Mouse (Mus musculus): ENCODE measurements around the gene Adamtsl1. TPM values are rescaled to one million over a fixed set of nuclear protein-coding genes. Genes with fewer than 3 reads are reported as not detected.

Gene Adamtsl1
- polyA plus RNA-seq, 1 experiment = 3.2 TPM

GRCm38 (mm10) chr4:86276021-86276813, 762.2 kb downstream of the Adamtsl1 start:
- Histone ChIP-seq H3K27ac (replicated peaks; ENCODE audit: low read depth, low read length) (no peak overlapping the region), H3K4me1 (ENCODE audit: control insufficient read depth, insufficient read depth, insufficient read length, low read length) (no peaks in the 10 kb centered on the region), H3K4me3 (ENCODE audit: insufficient read depth, low read depth, low read length) (no peak overlapping the region)

DNA sequence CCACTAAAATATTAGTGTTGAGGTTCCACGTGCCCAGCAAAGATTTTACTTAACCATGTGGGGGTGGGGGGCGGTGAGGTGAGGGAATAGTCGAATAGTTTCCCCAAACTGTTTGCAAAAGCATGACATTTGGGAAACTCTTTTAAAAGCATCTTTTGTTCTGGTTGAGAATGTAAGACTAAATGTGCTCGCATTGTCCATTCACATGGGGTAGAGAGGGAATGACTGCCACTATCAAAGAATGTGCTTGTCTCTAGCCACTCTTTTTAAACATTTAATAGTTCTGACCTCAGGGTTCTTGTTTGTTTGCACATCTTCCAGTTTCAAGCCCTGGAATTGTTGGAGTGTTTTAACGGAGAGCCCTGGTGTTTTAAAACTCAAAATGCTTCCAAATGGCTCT, 764.6 kb downstream of the Adamtsl1 start:
- H3K4me1 ChIP-seq (ENCODE audit: control insufficient read depth, insufficient read depth, insufficient read length, low read length) = no peaks in the 10 kb centered on the region
- H3K27ac ChIP-seq (replicated peaks; ENCODE audit: low read depth, low read length) = no peak overlapping the region
- H3K4me3 ChIP-seq (ENCODE audit: insufficient read depth, low read depth, low read length) = no peak overlapping the region

DNA sequence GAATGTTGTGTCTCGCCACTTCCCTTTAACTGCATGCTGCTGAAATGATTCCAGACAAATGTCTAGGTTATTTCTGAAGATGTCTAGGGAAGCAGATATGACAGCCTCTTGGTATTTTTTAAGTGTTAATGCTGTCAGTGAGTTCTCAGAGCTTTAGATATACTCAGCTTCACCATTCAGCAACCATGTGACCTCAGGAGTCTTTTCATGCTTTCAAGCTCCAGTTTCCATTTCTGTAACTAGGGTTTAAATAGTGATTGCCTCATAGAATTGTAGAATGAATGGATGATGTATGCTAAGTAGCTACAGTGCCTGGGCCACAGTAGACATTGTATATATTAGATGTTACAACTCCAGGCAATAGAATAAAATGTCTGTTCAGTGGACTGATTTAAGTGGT, 772.6 kb downstream of the Adamtsl1 start:
- Histone ChIP-seq H3K4me3 (ENCODE audit: insufficient read depth, low read depth, low read length) (no peak overlapping the region), H3K27ac (replicated peaks; ENCODE audit: low read depth, low read length) (no peak overlapping the region)

GRCm38 (mm10) chr4:86288264-86288663, 774.3 kb downstream of the Adamtsl1 start:
- H3K4me3 ChIP-seq (ENCODE audit: insufficient read depth, low read depth, low read length) = no peak overlapping the region
- H3K27ac ChIP-seq (replicated peaks; ENCODE audit: low read depth, low read length) = no peak overlapping the region
- H3K4me1 ChIP-seq (ENCODE audit: control insufficient read depth, insufficient read depth, insufficient read length, low read length) = no peaks in the 10 kb centered on the region

More for the DNA sequence above, 772.6 kb downstream of the Adamtsl1 start:
- H3K4me1 ChIP-seq (ENCODE audit: control insufficient read depth, insufficient read depth, insufficient read length, low read length) = no peaks in the 10 kb centered on the region

GRCm38 (mm10) chr4:86289511-86290273, 775.7 kb downstream of the Adamtsl1 start:
- Histone ChIP-seq H3K27ac (replicated peaks; ENCODE audit: low read depth, low read length) (no peak overlapping the region), H3K4me1 (ENCODE audit: control insufficient read depth, insufficient read depth, insufficient read length, low read length) (no peaks in the 10 kb centered on the region), H3K4me3 (ENCODE audit: insufficient read depth, low read depth, low read length) (no peak overlapping the region)

DNA sequence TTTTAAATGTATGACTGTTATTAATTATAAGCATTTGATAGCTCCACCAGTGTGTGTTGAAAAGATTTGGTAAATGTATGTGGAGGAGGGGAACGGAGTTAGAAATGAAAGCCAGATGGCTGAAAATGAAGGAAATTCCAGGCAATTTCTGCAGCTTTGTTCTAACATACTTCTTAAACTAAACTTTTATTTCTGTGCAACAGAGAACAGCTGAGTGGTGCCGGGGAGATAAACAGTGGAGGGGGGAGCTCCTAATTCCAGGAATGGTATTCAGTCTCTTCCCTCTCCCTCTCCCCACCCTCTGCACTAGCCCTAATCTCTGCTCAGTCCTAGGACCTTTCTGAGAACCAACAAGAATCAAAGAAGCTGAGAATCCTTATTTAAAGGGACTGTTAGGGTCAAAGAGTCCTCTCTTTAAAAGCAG, 780.9 kb downstream of the Adamtsl1 start:
- H3K4me1 ChIP-seq (ENCODE audit: control insufficient read depth, insufficient read depth, insufficient read length, low read length) = no peaks in the 10 kb centered on the region
- H3K27ac ChIP-seq (replicated peaks; ENCODE audit: low read depth, low read length) = no peak overlapping the region
- no peak overlapping the region for H3K4me3 ChIP-seq (ENCODE audit: insufficient read depth, low read depth, low read length)

GRCm38 (mm10) chr4:86301469-86301868, 787.5 kb downstream of the Adamtsl1 start:
- H3K4me1 ChIP-seq (ENCODE audit: control insufficient read depth, insufficient read depth, insufficient read length, low read length) = no peaks in the 10 kb centered on the region
- no peak overlapping the region for H3K27ac ChIP-seq (replicated peaks; ENCODE audit: low read depth, low read length)
- H3K4me3 ChIP-seq (ENCODE audit: insufficient read depth, low read depth, low read length) = no peak overlapping the region

GRCm38 (mm10) chr4:86302095-86302494, 788.1 kb downstream of the Adamtsl1 start:
- Histone ChIP-seq H3K4me3 (ENCODE audit: insufficient read depth, low read depth, low read length) (no peak overlapping the region), H3K4me1 (ENCODE audit: control insufficient read depth, insufficient read depth, insufficient read length, low read length) (no peaks in the 10 kb centered on the region), H3K27ac (replicated peaks; ENCODE audit: low read depth, low read length) (no peak overlapping the region)

DNA sequence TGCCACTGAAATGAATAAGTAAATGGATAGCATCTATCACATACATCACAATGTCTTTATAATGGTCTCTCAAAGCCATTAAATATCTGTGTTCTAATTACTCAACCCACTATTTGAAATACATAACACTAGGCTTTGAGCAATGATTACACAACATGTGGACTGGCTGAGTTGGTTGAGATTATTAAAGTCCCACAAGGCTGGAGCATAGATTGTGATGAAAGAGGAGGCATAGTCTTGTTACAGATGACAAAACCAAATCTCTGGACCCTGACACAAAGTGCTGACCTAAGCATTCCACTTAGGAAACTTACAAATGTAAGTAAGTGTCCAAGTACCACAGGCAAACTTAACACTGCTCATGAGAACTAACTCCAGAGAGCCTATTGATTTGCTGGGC, 792.8 kb downstream of the Adamtsl1 start:
- Histone ChIP-seq H3K4me1 (ENCODE audit: control insufficient read depth, insufficient read depth, insufficient read length, low read length) (peaks cover 3% of the 10 kb centered on the region; the same call in 1 of the 2 replicates), H3K27ac (replicated peaks; ENCODE audit: low read depth, low read length) (no peak overlapping the region), H3K4me3 (ENCODE audit: insufficient read depth, low read depth, low read length) (no peak overlapping the region)

DNA sequence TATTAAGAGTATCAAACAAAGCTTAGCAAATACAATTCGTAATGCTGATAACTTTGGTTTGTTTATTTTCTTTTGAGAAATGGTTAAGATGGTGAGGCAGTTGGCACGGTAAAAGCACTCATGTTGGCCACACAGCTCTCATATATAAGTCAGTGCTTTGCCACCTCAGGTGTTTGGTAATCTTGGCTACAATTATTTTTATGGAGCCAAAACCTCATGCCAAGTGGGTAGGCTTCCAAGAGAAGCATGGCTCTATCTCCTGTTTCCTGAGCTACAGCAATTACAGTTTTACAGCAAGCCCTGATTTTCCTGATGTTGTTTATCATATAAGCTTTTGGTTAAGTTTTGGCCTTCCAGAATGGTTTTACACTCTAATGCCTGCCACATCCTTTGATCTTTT, 795.2 kb downstream of the Adamtsl1 start:
- Histone ChIP-seq H3K27ac (replicated peaks; ENCODE audit: low read depth, low read length) (no peak overlapping the region), H3K4me3 (ENCODE audit: insufficient read depth, low read depth, low read length) (no peak overlapping the region), H3K4me1 (ENCODE audit: control insufficient read depth, insufficient read depth, insufficient read length, low read length) (peaks cover 3% of the 10 kb centered on the region; the same call in 1 of the 2 replicates)

- Histone ChIP-seq H3K4me3 (ENCODE audit: insufficient read depth, low read depth, low read length) (no peak overlapping the region), H3K27ac (replicated peaks; ENCODE audit: low read depth, low read length) (no peak overlapping the region), H3K4me1 (ENCODE audit: control insufficient read depth, insufficient read depth, insufficient read length, low read length) (peaks cover 3% of the 10 kb centered on the region; the same call in 1 of the 2 replicates)
Observed at GRCm38 (mm10) chr4:86310806-86311730, 797.1 kb downstream of the Adamtsl1 start.

DNA sequence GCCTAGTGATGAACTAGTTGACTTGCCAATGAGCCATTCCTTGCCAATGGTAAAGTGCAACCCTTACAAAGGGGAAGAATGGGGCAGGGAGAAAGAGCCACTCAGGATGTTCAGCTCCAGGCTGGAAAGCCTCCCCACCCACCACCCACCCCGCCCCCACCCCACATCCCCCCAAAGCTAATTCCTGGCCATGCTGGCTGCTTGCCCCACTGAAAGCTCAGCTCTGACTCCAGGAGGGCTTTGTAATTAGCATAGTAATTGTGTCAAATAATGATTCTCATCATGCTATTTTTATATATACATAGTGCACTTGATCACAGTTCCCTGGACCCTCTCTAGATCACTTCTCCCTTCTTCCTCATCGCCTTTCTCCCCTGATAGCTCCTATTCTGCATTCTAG, 798.4 kb downstream of the Adamtsl1 start:
- H3K27ac ChIP-seq (replicated peaks; ENCODE audit: low read depth, low read length) = no peak overlapping the region
- H3K4me3 ChIP-seq (ENCODE audit: insufficient read depth, low read depth, low read length) = no peak overlapping the region
- peaks cover 3% of the 10 kb centered on the region; the same call in 1 of the 2 replicates for H3K4me1 ChIP-seq (ENCODE audit: control insufficient read depth, insufficient read depth, insufficient read length, low read length)

- Histone ChIP-seq H3K4me3 (ENCODE audit: insufficient read depth, low read depth, low read length) (no peak overlapping the region), H3K27ac (replicated peaks; ENCODE audit: low read depth, low read length) (no peak overlapping the region), H3K4me1 (ENCODE audit: control insufficient read depth, insufficient read depth, insufficient read length, low read length) (peaks cover 3% of the 10 kb centered on the region; the same call in 1 of the 2 replicates)
Observed at GRCm38 (mm10) chr4:86314442-86314841, 800.5 kb downstream of the Adamtsl1 start.

DNA sequence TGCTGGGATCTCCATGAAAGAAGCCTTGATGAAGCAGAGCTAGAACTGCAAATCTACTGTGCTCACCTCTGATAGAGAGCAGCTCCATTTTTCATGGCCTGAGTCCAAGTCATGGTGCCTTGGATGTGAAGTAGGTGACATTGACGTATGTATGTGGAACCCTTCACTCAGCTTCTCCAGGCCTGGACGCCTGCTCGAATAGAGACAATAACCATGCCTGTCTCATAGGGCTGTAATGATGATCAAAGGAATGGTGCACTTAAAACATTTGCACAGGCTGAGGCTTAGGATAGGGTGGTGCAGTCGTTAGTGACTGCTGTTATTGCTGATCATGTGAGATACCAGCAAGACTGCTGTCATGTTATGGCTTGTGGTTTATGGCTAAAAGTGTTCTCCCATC, 801.1 kb downstream of the Adamtsl1 start:
- no peak overlapping the region for H3K27ac ChIP-seq (replicated peaks; ENCODE audit: low read depth, low read length)
- peaks cover 3% of the 10 kb centered on the region; the same call in 1 of the 2 replicates for H3K4me1 ChIP-seq (ENCODE audit: control insufficient read depth, insufficient read depth, insufficient read length, low read length)
- no peak overlapping the region for H3K4me3 ChIP-seq (ENCODE audit: insufficient read depth, low read depth, low read length)

Data from brown adipose tissue, adult 24 weeks (tissue).